Mouse (Mus musculus): ENCODE data around the gene Ccdc39. TPM values are rescaled to one million over a fixed set of nuclear protein-coding genes. Genes with fewer than 3 reads are reported as not detected.

The Ccdc39 gene
- polyA plus RNA-seq, 1 experiment, result 10.7 TPM

GRCm38 (mm10) chr3:33864000-33864540 lies 20.0 kb upstream of the Ccdc39 start:
- DNase-seq, result no peak
- Histone ChIP-seq H3K4me1 (ENCODE audit: control insufficient read depth, insufficient read depth, low read length) (no peaks in the 10 kb centered on the region), H3K4me3 (replicated peaks; ENCODE audit: extremely low read depth, low read depth, low read length) (no peak overlapping the region)
- TF ChIP-seq POLR2A (IDR thresholded peaks at IDR 0.05; ENCODE audit: borderline replicate concordance, extremely low read depth, low read depth, low read length), result no peak
- TF ChIP-seq CTCF (IDR thresholded peaks at IDR 0.05; ENCODE audit: insufficient read depth, low read length), result no peak

GRCm38 (mm10) chr3:33858939-33859338 lies 14.8 kb upstream of the Ccdc39 start:
- TF ChIP-seq POLR2A (IDR thresholded peaks at IDR 0.05; ENCODE audit: borderline replicate concordance, extremely low read depth, low read depth, low read length) (no peak), CTCF (IDR thresholded peaks at IDR 0.05; ENCODE audit: insufficient read depth, low read length) (no peak)
- no peak for DNase-seq
- WGBS, result 72% methylated on average over 3 of the region's 3 CpGs
- Histone ChIP-seq H3K4me1 (ENCODE audit: control insufficient read depth, insufficient read depth, low read length) (no peaks in the 10 kb centered on the region), H3K4me3 (replicated peaks; ENCODE audit: extremely low read depth, low read depth, low read length) (no peak overlapping the region)

GRCm38 (mm10) chr3:33853062-33853461 lies 9.0 kb upstream of the Ccdc39 start:
- 30% methylated on average over 1 of the region's 1 CpGs for whole genome bisulfite sequencing
- no peak for TF ChIP-seq CTCF (IDR thresholded peaks at IDR 0.05; ENCODE audit: insufficient read depth, low read length)
- no peak for TF ChIP-seq POLR2A (IDR thresholded peaks at IDR 0.05; ENCODE audit: borderline replicate concordance, extremely low read depth, low read depth, low read length)
- DNase-seq, result no peak
- Histone ChIP-seq H3K4me1 (ENCODE audit: control insufficient read depth, insufficient read depth, low read length) (no peaks in the 10 kb centered on the region), H3K4me3 (replicated peaks; ENCODE audit: extremely low read depth, low read depth, low read length) (no peak overlapping the region)

- Histone ChIP-seq H3K4me3 (replicated peaks; ENCODE audit: extremely low read depth, low read depth, low read length) (no peak overlapping the region), H3K4me1 (ENCODE audit: control insufficient read depth, insufficient read depth, low read length) (no peaks in the 10 kb centered on the region)
- WGBS, result 76% methylated on average over 4 of the region's 4 CpGs
- no peak for DNase-seq
- TF ChIP-seq POLR2A (IDR thresholded peaks at IDR 0.05; ENCODE audit: borderline replicate concordance, extremely low read depth, low read depth, low read length) (no peak), CTCF (IDR thresholded peaks at IDR 0.05; ENCODE audit: insufficient read depth, low read length) (no peak)
Observed at GRCm38 (mm10) chr3:33850856-33851255, 6.7 kb upstream of the Ccdc39 start.

- Histone ChIP-seq H3K4me1 (ENCODE audit: control insufficient read depth, insufficient read depth, low read length) (no peaks in the 10 kb centered on the region), H3K4me3 (replicated peaks; ENCODE audit: extremely low read depth, low read depth, low read length) (no peak overlapping the region)
- WGBS, result 67% methylated on average over 6 of the region's 6 CpGs
- DNase-seq, result no peak
- TF ChIP-seq CTCF (IDR thresholded peaks at IDR 0.05; ENCODE audit: insufficient read depth, low read length) (no peak), POLR2A (IDR thresholded peaks at IDR 0.05; ENCODE audit: borderline replicate concordance, extremely low read depth, low read depth, low read length) (no peak)
Observed at GRCm38 (mm10) chr3:33846639-33847038, 2.5 kb upstream of the Ccdc39 start.

GRCm38 (mm10) chr3:33838877-33839276 lies 5.2 kb downstream of the Ccdc39 start:
- Histone ChIP-seq H3K4me1 (ENCODE audit: control insufficient read depth, insufficient read depth, low read length) (no peaks in the 10 kb centered on the region), H3K4me3 (replicated peaks; ENCODE audit: extremely low read depth, low read depth, low read length) (no peak overlapping the region)
- WGBS, result 45% methylated on average over 10 of the region's 10 CpGs
- TF ChIP-seq CTCF (IDR thresholded peaks at IDR 0.05; ENCODE audit: insufficient read depth, low read length) (no peak), POLR2A (IDR thresholded peaks at IDR 0.05; ENCODE audit: borderline replicate concordance, extremely low read depth, low read depth, low read length) (no peak)
- no peak for DNase-seq

- TF ChIP-seq CTCF (IDR thresholded peaks at IDR 0.05; ENCODE audit: insufficient read depth, low read length) (no peak), POLR2A (IDR thresholded peaks at IDR 0.05; ENCODE audit: borderline replicate concordance, extremely low read depth, low read depth, low read length) (no peak)
- Histone ChIP-seq H3K4me3 (replicated peaks; ENCODE audit: extremely low read depth, low read depth, low read length) (no peak overlapping the region), H3K4me1 (ENCODE audit: control insufficient read depth, insufficient read depth, low read length) (no peaks in the 10 kb centered on the region)
- DNase-seq, result no peak
- 80% methylated on average over 13 of the region's 13 CpGs for WGBS
Observed at GRCm38 (mm10) chr3:33836576-33836975, 7.5 kb downstream of the Ccdc39 start.

GRCm38 (mm10) chr3:33832351-33832750 lies 11.8 kb downstream of the Ccdc39 start:
- DNase-seq, result no peak
- 76% methylated on average over 10 of the region's 10 CpGs for WGBS
- Histone ChIP-seq H3K4me1 (ENCODE audit: control insufficient read depth, insufficient read depth, low read length) (no peaks in the 10 kb centered on the region), H3K4me3 (replicated peaks; ENCODE audit: extremely low read depth, low read depth, low read length) (no peak overlapping the region)
- TF ChIP-seq POLR2A (IDR thresholded peaks at IDR 0.05; ENCODE audit: borderline replicate concordance, extremely low read depth, low read depth, low read length), result no peak
- TF ChIP-seq CTCF (IDR thresholded peaks at IDR 0.05; ENCODE audit: insufficient read depth, low read length), result no peak

- no peak for DNase-seq
- TF ChIP-seq CTCF (IDR thresholded peaks at IDR 0.05; ENCODE audit: insufficient read depth, low read length) (peak; percentile 89), POLR2A (IDR thresholded peaks at IDR 0.05; ENCODE audit: borderline replicate concordance, extremely low read depth, low read depth, low read length) (no peak)
- no peaks in the 10 kb centered on the region for H3K4me1 ChIP-seq (ENCODE audit: control insufficient read depth, insufficient read depth, low read length)
- WGBS, result 38% methylated on average over 9 of the region's 9 CpGs
- no peak overlapping the region for H3K4me3 ChIP-seq (replicated peaks; ENCODE audit: extremely low read depth, low read depth, low read length)
Observed at GRCm38 (mm10) chr3:33824135-33824946, 19.8 kb downstream of the Ccdc39 start.

GRCm38 (mm10) chr3:33807151-33807550 lies 37.0 kb downstream of the Ccdc39 start:
- DNase-seq, result no peak
- TF ChIP-seq CTCF (IDR thresholded peaks at IDR 0.05; ENCODE audit: insufficient read depth, low read length), result no peak
- TF ChIP-seq POLR2A (IDR thresholded peaks at IDR 0.05; ENCODE audit: borderline replicate concordance, extremely low read depth, low read depth, low read length), result no peak
- Histone ChIP-seq H3K4me1 (ENCODE audit: control insufficient read depth, insufficient read depth, low read length) (no peaks in the 10 kb centered on the region), H3K4me3 (replicated peaks; ENCODE audit: extremely low read depth, low read depth, low read length) (no peak overlapping the region)
- WGBS, result 90% methylated on average over 1 of the region's 1 CpGs

Measured in lung, adult 2 months (tissue).